Mouse (Mus musculus): Measurements from ENCODE around the gene Zfand3.

GRCm38 (mm10) chr17:30164818-30165217 lies 160.3 kb downstream of the Zfand3 start:
- TF ChIP-seq CTCF (IDR thresholded peaks at IDR 0.05; ENCODE audit: borderline replicate concordance, extremely low read depth, insufficient read depth, insufficient read length) = no peak
- TF ChIP-seq POLR2A (IDR thresholded peaks at IDR 0.05; ENCODE audit: borderline replicate concordance, extremely low read depth, insufficient read depth, insufficient read length, poor library complexity, severe bottlenecking) = no peak
